Mouse (Mus musculus) liver, embryonic 14.5 days (tissue): Measurements from ENCODE around the gene Elavl3.

Experiments used
- CTCF ChIP-seq: IDR thresholded peaks from 2 replicates; pipeline ENCODE4 v1.5.1; 2016; ENCODE audit warnings: antibody characterized with exemption, low read depth, control low read depth
- EP300 ChIP-seq: IDR thresholded peaks from 2 replicates; pipeline ENCODE4 v1.6.1; 2016; ENCODE audit warnings: antibody characterized with exemption, low read depth

DNA sequence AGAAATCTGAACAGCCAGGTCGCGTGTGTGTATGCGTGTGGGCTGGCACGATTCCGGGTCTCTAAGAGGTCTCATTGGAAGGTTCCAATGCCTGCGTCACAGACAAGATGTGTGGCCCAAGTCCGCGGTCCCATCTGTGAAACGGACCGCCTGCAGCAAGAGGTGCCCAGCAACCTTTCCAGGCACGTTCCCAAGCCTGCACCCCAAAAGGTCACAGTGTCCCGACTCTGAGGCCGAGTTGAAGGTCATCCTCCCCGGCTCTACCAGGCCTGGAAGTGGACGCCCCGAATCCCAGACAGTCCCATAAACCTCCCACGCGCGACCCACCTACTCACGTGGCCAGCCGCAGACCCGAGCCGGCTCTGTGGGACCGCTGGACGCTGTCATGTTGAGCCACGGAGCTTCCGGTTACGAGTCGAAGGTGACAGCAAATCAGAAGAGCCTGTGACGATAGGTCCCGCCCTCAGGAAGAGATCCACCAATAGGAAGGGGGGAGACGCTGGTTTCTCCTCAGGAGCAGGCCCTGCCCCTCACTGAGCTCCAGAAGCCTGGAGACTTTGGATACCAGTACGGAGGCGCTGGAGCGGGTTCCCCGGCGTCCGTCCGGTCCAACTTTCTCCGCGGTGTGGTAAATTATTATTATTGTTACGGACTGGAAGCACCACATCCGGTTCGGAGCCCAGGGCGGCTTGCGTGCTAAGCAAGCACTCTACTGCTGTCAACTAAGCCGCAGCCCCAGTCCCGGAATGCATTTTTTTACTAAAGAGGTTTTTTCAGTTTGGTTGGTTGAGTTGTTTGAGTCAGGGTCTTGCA lies 33.4 kb upstream of the Elavl3 start, which contains the start of gene Ecsit:
- TF ChIP-seq CTCF (no peak), EP300 (no peak)
